Mouse (Mus musculus) ES-Bruce4 (cell line): ENCODE measurements around the gene Dnmt3a.

Source experiments
- CTCF ChIP-seq: IDR thresholded peaks from one replicate; pipeline ENCODE4 v1.8.1; 2011; ENCODE audit warnings: low read depth, low read length
- POLR2A ChIP-seq: IDR thresholded peaks from one replicate; pipeline ENCODE4 v1.8.1; 2011; ENCODE audit warnings: low read length; ENCODE audit not compliant: insufficient read depth

GRCm38 (mm10) chr12:3839662-3840061 is 33.9 kb downstream of the Dnmt3a start:
- TF ChIP-seq POLR2A (no peak), CTCF (no peak)
